Mouse (Mus musculus) heart, adult 2 months (tissue): ENCODE results near the gene Pla2g1b.
A peak's percentile ranks its signal among the peaks of the same experiment; 100 is the strongest.

Source experiments
- CTCF ChIP-seq: fragments of 200-600 bp; IDR thresholded peaks from 2 replicates; pipeline ENCODE4 v1.8.1; 2022; ENCODE audit warnings: antibody characterized with exemption, mild to moderate bottlenecking, moderate library complexity
- EP300 ChIP-seq: fragments of 200-500 bp; IDR thresholded peaks from 2 replicates; pipeline ENCODE4 v1.6.1; 2011; ENCODE audit warnings: low read depth, low read length, control low read depth; ENCODE audit not compliant: insufficient read depth
- POLR2A ChIP-seq: fragments of 200-500 bp; IDR thresholded peaks from 2 replicates; pipeline ENCODE4 v1.6.1; 2011; ENCODE audit warnings: mild to moderate bottlenecking, low read depth, low read length, control low read depth; ENCODE audit not compliant: insufficient read depth

- TF ChIP-seq CTCF (no peak), POLR2A (peak; percentile 98), EP300 (0 out of 2 replicates have a peak, but pooled peaks have one; percentile 20)
Observed at GRCm38 (mm10) chr5:115489699-115490637, 23.9 kb downstream of the Pla2g1b start.
